Mouse (Mus musculus): ENCODE data around the gene Sorl1. TPM values are rescaled to one million over a fixed set of nuclear protein-coding genes. Genes with fewer than 3 reads are reported as not detected.
A peak's percentile ranks its signal among the peaks of the same experiment; 100 is the strongest.

The Sorl1 gene
- polyA plus RNA-seq, 1 experiment from 2014 or later, result 11.4 TPM

GRCm38 (mm10) chr9:42127983-42128382 is 3.9 kb upstream of the Sorl1 start:
- Histone ChIP-seq H3K4me1 (ENCODE audit: control insufficient read depth, insufficient read depth, low read depth, low read length) (peaks cover 5% of the 10 kb centered on the region), H3K36me3 (ENCODE audit: control insufficient read depth, insufficient read depth, low read length) (no peaks in the 10 kb centered on the region), H3K9ac (ENCODE audit: low read depth, low read length) (no peak overlapping the region), H3K4me2 (ENCODE audit: low read length) (no peak overlapping the region), H3K9me3 (ENCODE audit: control insufficient read depth, low read length) (no peaks in the 10 kb centered on the region), H3K4me3 (ENCODE audit: low read length) (no peak overlapping the region), H3K27ac (ENCODE audit: low read depth, low read length) (no peak overlapping the region), H3K27me3 (replicated peaks; ENCODE audit: control insufficient read depth, insufficient read depth, low read length) (no peaks in the 10 kb centered on the region; the same call in 1 of the 2 replicates)
- WGBS, result 84% methylated on average over 5 of the region's 5 CpGs
- no peak for ATAC-seq

- Histone ChIP-seq H3K9me3 (ENCODE audit: control insufficient read depth, low read length) (no peaks in the 10 kb centered on the region), H3K9ac (ENCODE audit: low read depth, low read length) (no peak overlapping the region), H3K4me2 (ENCODE audit: low read length) (no peak overlapping the region), H3K27ac (ENCODE audit: low read depth, low read length) (no peak overlapping the region), H3K4me1 (ENCODE audit: control insufficient read depth, insufficient read depth, low read depth, low read length) (peaks cover 20% of the 10 kb centered on the region), H3K27me3 (replicated peaks; ENCODE audit: control insufficient read depth, insufficient read depth, low read length) (no peaks in the 10 kb centered on the region; the same call in 1 of the 2 replicates), H3K36me3 (ENCODE audit: control insufficient read depth, insufficient read depth, low read length) (no peaks in the 10 kb centered on the region), H3K4me3 (ENCODE audit: low read length) (no peak overlapping the region)
- 83% methylated on average over 9 of the region's 9 CpGs for WGBS
- ATAC-seq, result no peak
These were observed 1.3 kb upstream of the Sorl1 start for GRCm38 (mm10) chr9:42125262-42125982.

- Histone ChIP-seq H3K27ac (ENCODE audit: low read depth, low read length) (peak overlapping the region; percentile 79), H3K4me1 (ENCODE audit: control insufficient read depth, insufficient read depth, low read depth, low read length) (peaks cover 22% of the 10 kb centered on the region), H3K36me3 (ENCODE audit: control insufficient read depth, insufficient read depth, low read length) (no peaks in the 10 kb centered on the region), H3K9me3 (ENCODE audit: control insufficient read depth, low read length) (no peaks in the 10 kb centered on the region), H3K4me2 (ENCODE audit: low read length) (peak overlapping the region; percentile 94), H3K9ac (ENCODE audit: low read depth, low read length) (peak overlapping the region; percentile 92), H3K27me3 (replicated peaks; ENCODE audit: control insufficient read depth, insufficient read depth, low read length) (no peaks in the 10 kb centered on the region; the same call in 1 of the 2 replicates), H3K4me3 (ENCODE audit: low read length) (peak overlapping the region; percentile 85)
- WGBS, result 24% methylated on average over 11 of the region's 11 CpGs
- ATAC-seq, result peak; percentile 0; the same call in 1 of the 2 replicates
These were observed 893 bp downstream of the Sorl1 start for GRCm38 (mm10) chr9:42123204-42123603.

- ATAC-seq, result no peak
- H3K9me3 ChIP-seq (ENCODE audit: control insufficient read depth, low read length), result no peaks in the 10 kb centered on the region
- WGBS, result 78% methylated on average over 6 of the region's 6 CpGs
- no peak overlapping the region for H3K27ac ChIP-seq (ENCODE audit: low read depth, low read length)
- no peaks in the 10 kb centered on the region; the same call in 1 of the 2 replicates for H3K27me3 ChIP-seq (replicated peaks; ENCODE audit: control insufficient read depth, insufficient read depth, low read length)
- peaks cover 22% of the 10 kb centered on the region for H3K4me1 ChIP-seq (ENCODE audit: control insufficient read depth, insufficient read depth, low read depth, low read length)
- H3K9ac ChIP-seq (ENCODE audit: low read depth, low read length), result peak overlapping the region; percentile 11; the same call in 1 of the 2 replicates
- H3K4me3 ChIP-seq (ENCODE audit: low read length), result peak overlapping the region; percentile 85
- peak overlapping the region; percentile 94 for H3K4me2 ChIP-seq (ENCODE audit: low read length)
- H3K36me3 ChIP-seq (ENCODE audit: control insufficient read depth, insufficient read depth, low read length), result no peaks in the 10 kb centered on the region
These were observed 1.7 kb downstream of the Sorl1 start for GRCm38 (mm10) chr9:42122441-42122840.

GRCm38 (mm10) chr9:42121631-42122354 is 2.3 kb downstream of the Sorl1 start:
- 71% methylated on average over 10 of the region's 10 CpGs for WGBS
- no peak for ATAC-seq
- H3K4me3 ChIP-seq (ENCODE audit: low read length), result peak overlapping the region; percentile 85
- peak overlapping the region; percentile 94 for H3K4me2 ChIP-seq (ENCODE audit: low read length)
- peak overlapping the region; percentile 38; the same call in 1 of the 2 replicates for H3K9ac ChIP-seq (ENCODE audit: low read depth, low read length)
- H3K27ac ChIP-seq (ENCODE audit: low read depth, low read length), result 0 out of 2 replicates have a peak overlapping the region, but pooled peaks have one; percentile 30
- no peaks in the 10 kb centered on the region for H3K36me3 ChIP-seq (ENCODE audit: control insufficient read depth, insufficient read depth, low read length)
- H3K9me3 ChIP-seq (ENCODE audit: control insufficient read depth, low read length), result no peaks in the 10 kb centered on the region
- peaks cover 25% of the 10 kb centered on the region for H3K4me1 ChIP-seq (ENCODE audit: control insufficient read depth, insufficient read depth, low read depth, low read length)
- no peaks in the 10 kb centered on the region; the same call in 1 of the 2 replicates for H3K27me3 ChIP-seq (replicated peaks; ENCODE audit: control insufficient read depth, insufficient read depth, low read length)

- no peak overlapping the region for H3K9ac ChIP-seq (ENCODE audit: low read depth, low read length)
- peak; percentile 72 for ATAC-seq
- no peaks in the 10 kb centered on the region for H3K36me3 ChIP-seq (ENCODE audit: control insufficient read depth, insufficient read depth, low read length)
- peak overlapping the region; percentile 25; the same call in 1 of the 2 replicates for H3K4me2 ChIP-seq (ENCODE audit: low read length)
- H3K4me3 ChIP-seq (ENCODE audit: low read length), result no peak overlapping the region
- H3K27me3 ChIP-seq (replicated peaks; ENCODE audit: control insufficient read depth, insufficient read depth, low read length), result no peaks in the 10 kb centered on the region
- peak overlapping the region; percentile 36 for H3K27ac ChIP-seq (ENCODE audit: low read depth, low read length)
- H3K9me3 ChIP-seq (ENCODE audit: control insufficient read depth, low read length), result no peaks in the 10 kb centered on the region
- WGBS, result 54% methylated on average over 10 of the region's 10 CpGs
- peaks cover 19% of the 10 kb centered on the region for H3K4me1 ChIP-seq (ENCODE audit: control insufficient read depth, insufficient read depth, low read depth, low read length)
These were observed 7.6 kb downstream of the Sorl1 start for GRCm38 (mm10) chr9:42116418-42117056.

- Histone ChIP-seq H3K4me3 (ENCODE audit: low read length) (no peak overlapping the region), H3K9ac (ENCODE audit: low read depth, low read length) (no peak overlapping the region), H3K9me3 (ENCODE audit: control insufficient read depth, low read length) (no peaks in the 10 kb centered on the region), H3K27me3 (replicated peaks; ENCODE audit: control insufficient read depth, insufficient read depth, low read length) (no peaks in the 10 kb centered on the region), H3K4me1 (ENCODE audit: control insufficient read depth, insufficient read depth, low read depth, low read length) (peaks cover 19% of the 10 kb centered on the region), H3K4me2 (ENCODE audit: low read length) (no peak overlapping the region), H3K27ac (ENCODE audit: low read depth, low read length) (no peak overlapping the region), H3K36me3 (ENCODE audit: control insufficient read depth, insufficient read depth, low read length) (no peaks in the 10 kb centered on the region)
- no peak for ATAC-seq
- WGBS, result 91% methylated on average over 7 of the region's 7 CpGs
These were observed 9.0 kb downstream of the Sorl1 start for GRCm38 (mm10) chr9:42115078-42115477.

- Histone ChIP-seq H3K4me2 (ENCODE audit: low read length) (no peak overlapping the region), H3K9ac (ENCODE audit: low read depth, low read length) (no peak overlapping the region), H3K4me1 (ENCODE audit: control insufficient read depth, insufficient read depth, low read depth, low read length) (peaks cover 19% of the 10 kb centered on the region), H3K27ac (ENCODE audit: low read depth, low read length) (no peak overlapping the region), H3K36me3 (ENCODE audit: control insufficient read depth, insufficient read depth, low read length) (no peaks in the 10 kb centered on the region), H3K4me3 (ENCODE audit: low read length) (no peak overlapping the region), H3K9me3 (ENCODE audit: control insufficient read depth, low read length) (no peaks in the 10 kb centered on the region), H3K27me3 (replicated peaks; ENCODE audit: control insufficient read depth, insufficient read depth, low read length) (no peaks in the 10 kb centered on the region)
- no peak for ATAC-seq
- WGBS, result 88% methylated on average over 5 of the region's 5 CpGs
These were observed 10.8 kb downstream of the Sorl1 start for GRCm38 (mm10) chr9:42113316-42113715.

- no peak for ATAC-seq
- Histone ChIP-seq H3K4me3 (ENCODE audit: low read length) (no peak overlapping the region), H3K4me1 (ENCODE audit: control insufficient read depth, insufficient read depth, low read depth, low read length) (peaks cover 19% of the 10 kb centered on the region), H3K9me3 (ENCODE audit: control insufficient read depth, low read length) (no peaks in the 10 kb centered on the region), H3K27ac (ENCODE audit: low read depth, low read length) (no peak overlapping the region), H3K4me2 (ENCODE audit: low read length) (no peak overlapping the region), H3K36me3 (ENCODE audit: control insufficient read depth, insufficient read depth, low read length) (no peaks in the 10 kb centered on the region), H3K9ac (ENCODE audit: low read depth, low read length) (no peak overlapping the region), H3K27me3 (replicated peaks; ENCODE audit: control insufficient read depth, insufficient read depth, low read length) (no peaks in the 10 kb centered on the region)
- 90% methylated on average over 6 of the region's 6 CpGs for WGBS
These were observed 11.4 kb downstream of the Sorl1 start for GRCm38 (mm10) chr9:42112691-42113090.

Data from hindbrain, embryonic 16.5 days (tissue).